Mouse (Mus musculus): ENCODE results near the gene Pglyrp1. TPM values are rescaled to one million over a fixed set of nuclear protein-coding genes. Genes with fewer than 3 reads are reported as not detected.

Pglyrp1 gene
- polyA plus RNA-seq, 1 experiment from 2014 or later = 22.9 TPM

DNA sequence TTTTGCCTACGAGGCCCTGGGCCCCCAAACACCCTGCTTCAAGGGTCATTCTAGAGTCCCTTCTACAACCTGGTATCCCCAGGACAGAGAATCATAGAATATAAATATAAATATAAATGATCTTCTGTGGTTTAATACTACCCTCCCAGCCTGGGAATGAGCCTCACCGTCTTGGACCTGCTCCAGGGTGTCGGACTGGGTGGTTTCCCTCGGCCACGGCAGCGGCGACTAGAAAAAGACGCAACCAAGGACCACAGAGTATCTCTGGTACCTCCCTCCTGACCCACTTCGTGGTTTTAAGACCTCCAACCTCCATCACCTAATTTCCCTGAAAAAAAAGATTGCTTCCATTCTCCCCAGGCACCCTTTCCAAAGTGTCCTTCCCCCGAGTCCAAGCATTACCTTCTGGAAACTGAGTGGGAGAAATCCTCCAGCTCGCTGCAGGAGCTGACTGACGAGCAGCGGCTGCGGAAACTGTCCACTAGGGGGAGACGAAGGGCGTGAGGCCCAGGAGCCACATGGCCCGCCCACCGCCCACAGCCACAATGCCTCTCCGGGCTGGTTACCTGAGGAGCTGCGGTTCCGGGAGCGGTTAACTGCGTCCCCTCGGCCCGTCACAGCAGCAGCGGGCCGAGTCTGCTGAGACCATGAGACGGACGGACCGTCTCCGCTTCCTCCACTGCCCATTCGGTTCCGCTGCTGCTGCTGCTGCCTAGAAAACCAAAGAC lies 20.9 kb downstream of the Pglyrp1 start:
- peaks cover 32% of the 10 kb centered on the region for H3K4me1 ChIP-seq (replicated peaks)
- H3K27me3 ChIP-seq = no peaks in the 10 kb centered on the region
- no peaks in the 10 kb centered on the region for H3K36me3 ChIP-seq
- WGBS = 22% methylated on average over 33 of the region's 33 CpGs
- no peaks in the 10 kb centered on the region for H3K9me3 ChIP-seq
- peak; percentile 70 for ATAC-seq (ENCODE audit: low FRiP score, low read depth)
- H3K4me2 ChIP-seq = peak overlapping the region; percentile 75
- peak overlapping the region; percentile 55 for H3K4me3 ChIP-seq
- H3K27ac ChIP-seq (replicated peaks) = peak overlapping the region; percentile 74
- H3K9ac ChIP-seq = peak overlapping the region; percentile 65

DNA sequence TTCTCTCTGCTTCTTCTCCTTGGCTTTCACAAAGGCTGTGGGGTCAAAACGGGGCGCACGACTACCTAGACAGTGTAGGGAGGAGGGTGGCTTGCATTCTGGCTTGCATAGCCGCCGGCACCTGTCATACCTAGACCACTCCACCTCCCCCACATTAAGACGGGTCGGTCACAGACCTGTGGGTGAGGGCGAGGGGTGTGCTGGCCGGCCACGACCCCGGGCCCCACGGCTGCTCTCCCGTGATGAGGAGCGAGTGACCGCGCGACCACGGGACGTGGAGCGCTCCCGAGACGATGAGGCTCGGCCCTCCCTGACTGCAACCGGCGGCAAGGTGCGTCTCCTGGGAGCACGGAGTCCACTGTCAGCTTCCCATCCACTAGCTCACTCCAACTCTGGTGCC lies 21.9 kb downstream of the Pglyrp1 start:
- Histone ChIP-seq H3K27ac (replicated peaks) (peak overlapping the region; percentile 74; the same call in 1 of the 2 replicates), H3K4me2 (peak overlapping the region; percentile 75)
- WGBS = 28% methylated on average over 27 of the region's 27 CpGs

DNA sequence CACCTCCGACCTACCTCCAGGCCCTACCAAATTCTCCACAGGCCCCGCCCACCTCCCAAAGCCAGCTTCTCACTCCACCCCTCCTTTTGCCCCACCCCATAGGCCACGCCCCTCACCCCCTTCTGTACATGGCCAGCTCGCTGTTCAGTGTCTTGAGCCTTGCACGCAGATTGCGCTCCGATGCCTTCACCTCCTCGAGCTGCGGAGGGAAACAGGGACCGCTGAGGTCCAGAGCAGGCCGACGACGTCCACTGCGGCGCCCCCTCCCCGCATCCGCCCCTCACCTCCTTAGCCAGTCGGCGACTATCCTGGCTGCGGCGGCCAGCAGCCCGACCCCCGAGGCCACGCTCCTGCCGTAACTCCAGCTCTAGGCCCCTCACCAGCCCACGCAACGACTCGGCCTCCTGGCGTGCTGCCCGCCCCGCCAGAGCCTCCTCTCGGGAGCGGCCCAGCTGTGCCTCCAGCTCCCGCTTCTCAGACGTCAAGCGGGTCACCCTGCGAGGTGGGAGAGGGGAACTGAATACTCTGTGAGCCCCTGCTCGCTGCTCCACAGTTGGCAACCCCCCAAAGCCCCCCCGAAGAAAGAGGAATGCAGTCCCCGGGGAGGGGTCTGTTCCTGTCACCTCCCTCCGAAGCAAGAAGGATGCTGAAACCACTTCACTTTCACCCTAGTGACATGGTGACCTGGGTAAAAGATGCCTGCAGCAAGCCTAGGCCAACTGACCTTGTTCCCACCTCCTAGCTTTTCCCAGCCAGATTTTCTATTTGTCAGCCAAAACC lies 22.7 kb downstream of the Pglyrp1 start:
- Histone ChIP-seq H3K9ac (peak overlapping the region; percentile 65), H3K36me3 (no peaks in the 10 kb centered on the region), H3K9me3 (no peaks in the 10 kb centered on the region), H3K27ac (replicated peaks) (no peak overlapping the region), H3K27me3 (no peaks in the 10 kb centered on the region), H3K4me2 (peak overlapping the region; percentile 75), H3K4me1 (replicated peaks) (peaks cover 32% of the 10 kb centered on the region), H3K4me3 (peak overlapping the region; percentile 55)
- peak; percentile 31 for ATAC-seq (ENCODE audit: low FRiP score, low read depth)
- WGBS = 2% methylated on average over 40 of the region's 41 CpGs

More for the DNA sequence above, 21.9 kb downstream of the Pglyrp1 start:
- peaks cover 32% of the 10 kb centered on the region for H3K4me1 ChIP-seq (replicated peaks)
- no peaks in the 10 kb centered on the region for H3K27me3 ChIP-seq
- H3K4me3 ChIP-seq = peak overlapping the region; percentile 55
- peak; percentile 53 for ATAC-seq (ENCODE audit: low FRiP score, low read depth)
- peak overlapping the region; percentile 65 for H3K9ac ChIP-seq
- no peaks in the 10 kb centered on the region for H3K36me3 ChIP-seq
- no peaks in the 10 kb centered on the region for H3K9me3 ChIP-seq

- Histone ChIP-seq H3K4me1 (replicated peaks) (peaks cover 32% of the 10 kb centered on the region), H3K4me3 (no peak overlapping the region), H3K36me3 (no peaks in the 10 kb centered on the region), H3K27ac (replicated peaks) (no peak overlapping the region), H3K4me2 (no peak overlapping the region), H3K9ac (no peak overlapping the region), H3K9me3 (no peaks in the 10 kb centered on the region), H3K27me3 (no peaks in the 10 kb centered on the region)
- 30% methylated on average over 5 of the region's 5 CpGs for WGBS
- ATAC-seq (ENCODE audit: low FRiP score, low read depth) = no peak
Measured at GRCm38 (mm10) chr7:18896536-18896935, 25.4 kb downstream of the Pglyrp1 start.

GRCm38 (mm10) chr7:18900513-18900912 lies 29.4 kb downstream of the Pglyrp1 start:
- no peak overlapping the region for H3K27ac ChIP-seq (replicated peaks)
- no peaks in the 10 kb centered on the region for H3K27me3 ChIP-seq
- 93% methylated on average over 2 of the region's 2 CpGs for WGBS
- H3K36me3 ChIP-seq = no peaks in the 10 kb centered on the region
- 0 out of 2 replicates have a peak, but pooled peaks cover 5% of the 10 kb centered on the region for H3K4me1 ChIP-seq (replicated peaks)
- H3K9ac ChIP-seq = no peak overlapping the region
- H3K4me2 ChIP-seq = no peak overlapping the region
- H3K9me3 ChIP-seq = no peaks in the 10 kb centered on the region
- H3K4me3 ChIP-seq = no peak overlapping the region
- no peak for ATAC-seq (ENCODE audit: low FRiP score, low read depth)

DNA sequence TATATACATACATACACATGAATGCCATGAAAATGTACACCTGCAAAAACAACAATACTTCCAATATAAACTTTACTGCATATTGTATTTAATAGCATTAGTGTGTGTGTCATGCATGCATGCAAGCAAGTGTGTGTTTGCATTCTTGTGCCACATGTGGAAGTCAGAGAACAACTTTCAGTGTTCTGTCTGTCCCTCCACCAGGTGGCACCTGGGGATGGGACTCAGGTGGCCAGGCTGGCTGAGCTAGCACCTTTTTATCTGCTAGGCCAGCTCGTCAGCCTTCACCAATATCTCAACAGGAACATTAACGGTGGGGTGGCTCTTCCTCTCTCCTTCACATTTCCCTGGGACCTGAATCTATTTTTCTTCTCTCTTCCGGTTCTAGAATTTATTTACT lies 31.4 kb downstream of the Pglyrp1 start:
- no peak overlapping the region for H3K4me2 ChIP-seq
- H3K36me3 ChIP-seq = no peaks in the 10 kb centered on the region
- no peak for ATAC-seq (ENCODE audit: low FRiP score, low read depth)
- H3K4me3 ChIP-seq = no peak overlapping the region
- H3K4me1 ChIP-seq (replicated peaks) = no peaks in the 10 kb centered on the region
- no peaks in the 10 kb centered on the region for H3K9me3 ChIP-seq
- 75% methylated on average over 3 of the region's 3 CpGs for WGBS
- no peaks in the 10 kb centered on the region for H3K27me3 ChIP-seq
- no peak overlapping the region for H3K27ac ChIP-seq (replicated peaks)
- no peak overlapping the region for H3K9ac ChIP-seq

DNA sequence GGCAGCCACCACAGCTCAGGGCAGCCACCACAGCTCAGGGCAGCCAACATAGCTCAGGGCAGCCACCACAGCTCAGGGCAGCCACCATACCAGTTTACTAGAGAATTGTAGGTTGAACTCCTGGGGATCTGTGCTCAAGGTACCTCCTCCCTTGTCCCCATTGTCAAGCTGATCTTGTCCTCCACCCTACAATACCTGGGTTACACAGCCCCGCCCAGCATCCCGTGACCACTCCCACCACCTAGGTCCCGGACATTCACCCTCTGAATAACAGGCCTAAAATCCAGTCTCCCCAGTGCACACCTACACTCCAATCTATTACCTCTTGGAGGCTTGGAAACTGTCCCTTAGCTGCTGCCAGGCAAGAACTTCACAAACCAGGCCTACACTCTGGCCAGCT lies 33.8 kb downstream of the Pglyrp1 start:
- H3K9me3 ChIP-seq = no peaks in the 10 kb centered on the region
- peaks cover 14% of the 10 kb centered on the region for H3K4me1 ChIP-seq (replicated peaks)
- no peak for ATAC-seq (ENCODE audit: low FRiP score, low read depth)
- no peak overlapping the region for H3K4me2 ChIP-seq
- WGBS = 75% methylated on average over 3 of the region's 3 CpGs
- no peak overlapping the region for H3K27ac ChIP-seq (replicated peaks)
- H3K27me3 ChIP-seq = no peaks in the 10 kb centered on the region
- no peak overlapping the region for H3K4me3 ChIP-seq
- no peaks in the 10 kb centered on the region for H3K36me3 ChIP-seq
- H3K9ac ChIP-seq = no peak overlapping the region

- H3K27me3 ChIP-seq = no peaks in the 10 kb centered on the region
- peak overlapping the region; percentile 70 for H3K4me3 ChIP-seq
- whole genome bisulfite sequencing = 7% methylated on average over 17 of the region's 17 CpGs
- H3K9me3 ChIP-seq = no peaks in the 10 kb centered on the region
- H3K4me2 ChIP-seq = peak overlapping the region; percentile 74
- H3K27ac ChIP-seq (replicated peaks) = no peak overlapping the region
- ATAC-seq (ENCODE audit: low FRiP score, low read depth) = peak; percentile 27; the same call in 1 of the 2 replicates
- peak overlapping the region; percentile 39 for H3K9ac ChIP-seq
- H3K36me3 ChIP-seq = no peaks in the 10 kb centered on the region
- H3K4me1 ChIP-seq (replicated peaks) = peaks cover 20% of the 10 kb centered on the region
Measured at GRCm38 (mm10) chr7:18909797-18910196, 38.7 kb downstream of the Pglyrp1 start.

DNA sequence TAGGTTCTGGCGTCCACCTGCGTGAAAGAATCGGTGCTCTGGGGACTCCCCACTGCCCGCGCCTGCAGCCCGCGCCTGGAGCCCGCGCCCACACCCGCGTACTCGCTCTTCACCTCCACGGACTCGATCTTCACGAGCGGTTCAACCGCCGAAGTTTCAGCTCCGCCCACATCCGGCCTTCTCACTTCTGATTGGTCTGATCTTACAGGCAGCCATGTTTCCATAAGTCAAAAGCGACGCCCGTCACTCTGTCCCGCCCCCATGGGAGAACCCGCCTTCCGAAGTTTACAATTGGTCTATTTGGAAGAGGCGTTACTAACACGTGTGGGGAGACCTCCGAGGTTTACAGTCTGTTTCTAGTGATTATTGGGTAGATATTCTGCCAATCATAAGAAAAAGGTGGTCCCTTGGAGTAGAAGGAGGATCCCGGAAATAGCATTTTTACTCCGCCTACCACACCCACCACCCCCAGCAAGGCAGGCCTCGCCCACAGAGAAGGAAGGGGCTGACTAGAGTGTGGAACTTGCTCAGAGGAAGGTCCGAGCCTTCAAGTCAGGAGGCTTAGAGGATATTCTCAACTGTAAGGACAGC lies 39.2 kb downstream of the Pglyrp1 start, which contains the start of gene Ccdc61:
Gene Ccdc61 (minus strand): TSS at position 175 of the 591 bp plus-strand sequence.
- Histone ChIP-seq H3K4me2 (peak within 1 kb of the TSS; percentile 74), H3K27me3 (no peaks in the 10 kb centered on the region), H3K4me3 (peak within 1 kb of the TSS; percentile 70), H3K27ac (replicated peaks) (peak within 1 kb of the TSS; percentile 46), H3K9ac (peak within 1 kb of the TSS; percentile 39), H3K4me1 (replicated peaks) (peaks cover 20% of the 10 kb centered on the region), H3K9me3 (no peaks in the 10 kb centered on the region), H3K36me3 (no peaks in the 10 kb centered on the region)
- WGBS = 0% methylated on average over 33 of the region's 33 CpGs
- ATAC-seq (ENCODE audit: low FRiP score, low read depth) = peak; percentile 99

DNA sequence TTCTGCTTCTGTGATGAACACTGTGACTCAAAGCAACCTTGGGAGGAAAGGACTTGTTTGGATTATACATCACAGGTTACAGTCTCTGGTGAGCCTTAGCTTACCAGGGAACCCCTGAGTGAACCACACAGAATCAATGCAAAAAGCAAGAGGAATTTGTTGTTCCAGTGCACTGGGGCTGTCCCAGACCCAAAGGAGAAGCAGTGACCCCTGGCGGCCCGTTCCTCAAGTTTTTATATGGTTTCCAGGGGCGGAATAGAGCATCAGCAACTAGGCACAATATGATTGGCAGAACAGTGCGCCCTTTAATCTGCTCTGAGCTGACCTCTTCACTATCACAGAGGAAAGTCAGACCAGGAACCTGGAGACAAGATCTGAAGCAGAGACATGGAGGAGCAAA lies 45.1 kb downstream of the Pglyrp1 start:
- Histone ChIP-seq H3K4me2 (no peak overlapping the region), H3K27me3 (no peaks in the 10 kb centered on the region), H3K4me1 (replicated peaks) (peaks cover 8% of the 10 kb centered on the region), H3K9me3 (no peaks in the 10 kb centered on the region), H3K9ac (no peak overlapping the region), H3K27ac (replicated peaks) (no peak overlapping the region), H3K4me3 (no peak overlapping the region), H3K36me3 (no peaks in the 10 kb centered on the region)
- 68% methylated on average over 4 of the region's 4 CpGs for WGBS
- no peak for ATAC-seq (ENCODE audit: low FRiP score, low read depth)

DNA sequence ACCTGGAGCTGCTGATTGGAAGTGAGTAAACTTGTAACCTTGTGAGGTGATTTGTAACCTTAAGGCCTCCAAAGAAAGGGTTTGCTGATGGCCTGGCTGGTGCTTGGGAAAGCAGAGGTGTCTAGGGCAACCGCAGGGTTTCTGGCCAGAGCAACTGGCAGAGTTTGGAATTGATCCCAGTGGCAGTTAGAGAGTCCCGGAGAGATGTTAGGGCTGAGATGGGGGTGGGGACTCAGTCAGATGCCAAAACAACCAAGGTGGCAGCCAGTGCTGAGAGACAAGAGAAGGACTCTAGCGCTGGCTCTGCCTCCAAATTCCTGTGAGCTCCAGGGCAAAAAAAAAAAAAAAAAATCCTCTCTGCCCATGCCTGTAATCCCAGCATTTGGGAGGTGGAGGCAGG lies 46.8 kb downstream of the Pglyrp1 start:
- Histone ChIP-seq H3K4me3 (no peak overlapping the region), H3K4me2 (no peak overlapping the region), H3K9me3 (no peaks in the 10 kb centered on the region), H3K27me3 (no peaks in the 10 kb centered on the region), H3K4me1 (replicated peaks) (peaks cover 23% of the 10 kb centered on the region), H3K9ac (no peak overlapping the region), H3K36me3 (no peaks in the 10 kb centered on the region), H3K27ac (replicated peaks) (no peak overlapping the region)
- 48% methylated on average over 3 of the region's 3 CpGs for WGBS
- ATAC-seq (ENCODE audit: low FRiP score, low read depth) = no peak

- ATAC-seq (ENCODE audit: low FRiP score, low read depth) = 0 out of 2 replicates have a peak, but pooled peaks have one; percentile 12
- H3K36me3 ChIP-seq = no peaks in the 10 kb centered on the region
- H3K4me1 ChIP-seq (replicated peaks) = peaks cover 45% of the 10 kb centered on the region
- WGBS = 2% methylated on average over 12 of the region's 12 CpGs
- peak overlapping the region; percentile 9 for H3K4me3 ChIP-seq
- peak overlapping the region; percentile 77 for H3K27ac ChIP-seq (replicated peaks)
- no peaks in the 10 kb centered on the region for H3K27me3 ChIP-seq
- peak overlapping the region; percentile 48 for H3K4me2 ChIP-seq
- H3K9me3 ChIP-seq = no peaks in the 10 kb centered on the region
- H3K9ac ChIP-seq = peak overlapping the region; percentile 31
Measured at GRCm38 (mm10) chr7:18921069-18921468, 49.9 kb downstream of the Pglyrp1 start.
